Mouse (Mus musculus): Measurements from ENCODE around the gene Ppp1r9b. TPM values are rescaled to one million over a fixed set of nuclear protein-coding genes. Genes with fewer than 3 reads are reported as not detected.
A peak's percentile ranks its signal among the peaks of the same experiment; 100 is the strongest.

Ppp1r9b gene
- polyA plus RNA-seq, 1 experiment = 14.6 TPM

- Histone ChIP-seq H3K4me1 (ENCODE audit: control insufficient read depth, insufficient read depth, low read length) (peaks cover 6% of the 10 kb centered on the region), H3K4me3 (ENCODE audit: control insufficient read depth, low read depth, low read length) (no peak overlapping the region), H3K36me3 (ENCODE audit: control insufficient read depth, insufficient read depth, low read length) (no peaks in the 10 kb centered on the region), H3K27me3 (ENCODE audit: control insufficient read depth, insufficient read depth, low read length) (no peaks in the 10 kb centered on the region), H3K27ac (ENCODE audit: control insufficient read depth, insufficient read depth, low read depth, low read length) (no peak overlapping the region)
- no peak for TF ChIP-seq CTCF (IDR thresholded peaks at IDR 0.05; ENCODE audit: control insufficient read depth, insufficient read depth, insufficient replicate concordance, low read depth, low read length)
- no peak for TF ChIP-seq POLR2A (IDR thresholded peaks at IDR 0.05; ENCODE audit: control insufficient read depth, low read depth, low read length)
These were observed 12.5 kb upstream of the Ppp1r9b start for GRCm38 (mm10) chr11:94978178-94978915.

DNA sequence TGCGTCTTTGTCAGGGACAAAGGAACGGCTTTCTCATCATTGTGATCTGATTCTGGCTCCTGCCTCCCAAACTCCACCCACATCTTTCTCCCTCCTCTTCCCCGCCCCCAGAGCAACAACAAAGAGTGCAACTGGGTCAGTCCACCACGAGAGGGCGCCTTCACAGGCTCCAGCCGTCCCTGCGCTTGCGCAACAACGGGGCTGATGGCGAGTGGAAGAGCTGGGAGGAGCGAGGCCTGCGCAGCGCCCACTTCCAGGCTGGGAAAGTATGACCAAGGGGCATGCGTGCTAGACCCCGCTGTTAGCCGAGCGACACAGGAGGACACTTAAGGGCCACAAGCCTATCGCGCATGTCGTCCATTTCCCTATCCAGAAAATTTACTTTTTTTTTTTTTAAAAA is 11.9 kb upstream of the Ppp1r9b start:
- peak overlapping the region; percentile 44; the same call in 1 of the 2 replicates for H3K4me3 ChIP-seq (ENCODE audit: control insufficient read depth, low read depth, low read length)
- no peaks in the 10 kb centered on the region for H3K27me3 ChIP-seq (ENCODE audit: control insufficient read depth, insufficient read depth, low read length)
- H3K4me1 ChIP-seq (ENCODE audit: control insufficient read depth, insufficient read depth, low read length) = peaks cover 6% of the 10 kb centered on the region
- H3K36me3 ChIP-seq (ENCODE audit: control insufficient read depth, insufficient read depth, low read length) = no peaks in the 10 kb centered on the region
- peak; percentile 98 for TF ChIP-seq CTCF (IDR thresholded peaks at IDR 0.05; ENCODE audit: control insufficient read depth, insufficient read depth, insufficient replicate concordance, low read depth, low read length)
- TF ChIP-seq POLR2A (IDR thresholded peaks at IDR 0.05; ENCODE audit: control insufficient read depth, low read depth, low read length) = peak; percentile 58; the same call in 1 of the 2 replicates
- no peak overlapping the region for H3K27ac ChIP-seq (ENCODE audit: control insufficient read depth, insufficient read depth, low read depth, low read length)

GRCm38 (mm10) chr11:94979462-94980179 is 11.2 kb upstream of the Ppp1r9b start:
- Histone ChIP-seq H3K27ac (ENCODE audit: control insufficient read depth, insufficient read depth, low read depth, low read length) (no peak overlapping the region), H3K27me3 (ENCODE audit: control insufficient read depth, insufficient read depth, low read length) (no peaks in the 10 kb centered on the region), H3K36me3 (ENCODE audit: control insufficient read depth, insufficient read depth, low read length) (no peaks in the 10 kb centered on the region), H3K4me1 (ENCODE audit: control insufficient read depth, insufficient read depth, low read length) (peaks cover 6% of the 10 kb centered on the region), H3K4me3 (ENCODE audit: control insufficient read depth, low read depth, low read length) (no peak overlapping the region)
- TF ChIP-seq POLR2A (IDR thresholded peaks at IDR 0.05; ENCODE audit: control insufficient read depth, low read depth, low read length) = no peak
- TF ChIP-seq CTCF (IDR thresholded peaks at IDR 0.05; ENCODE audit: control insufficient read depth, insufficient read depth, insufficient replicate concordance, low read depth, low read length) = no peak

DNA sequence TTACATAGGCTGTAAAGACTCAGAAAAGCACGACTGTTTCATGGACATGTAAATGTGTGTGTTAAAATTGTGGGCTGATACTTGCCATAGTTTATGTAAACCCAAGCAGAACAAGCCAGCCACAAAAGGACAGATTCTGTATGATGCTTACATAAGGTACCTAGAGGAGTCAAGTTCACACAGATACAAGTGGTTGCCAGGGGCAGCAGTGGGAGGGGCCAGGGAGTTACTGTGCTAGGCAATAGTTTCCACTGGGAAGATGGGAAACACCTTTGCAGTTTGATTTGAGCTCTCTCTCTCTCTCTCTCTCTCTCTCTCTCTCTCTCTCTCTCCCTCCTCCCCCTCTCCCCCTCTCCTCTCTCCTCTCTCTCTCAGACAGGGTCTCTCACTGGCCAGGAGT is 5.7 kb upstream of the Ppp1r9b start:
- H3K4me1 ChIP-seq (ENCODE audit: control insufficient read depth, insufficient read depth, low read length) = peaks cover 19% of the 10 kb centered on the region
- H3K36me3 ChIP-seq (ENCODE audit: control insufficient read depth, insufficient read depth, low read length) = no peaks in the 10 kb centered on the region
- no peak for TF ChIP-seq CTCF (IDR thresholded peaks at IDR 0.05; ENCODE audit: control insufficient read depth, insufficient read depth, insufficient replicate concordance, low read depth, low read length)
- no peak for TF ChIP-seq POLR2A (IDR thresholded peaks at IDR 0.05; ENCODE audit: control insufficient read depth, low read depth, low read length)
- no peak overlapping the region for H3K4me3 ChIP-seq (ENCODE audit: control insufficient read depth, low read depth, low read length)
- H3K27ac ChIP-seq (ENCODE audit: control insufficient read depth, insufficient read depth, low read depth, low read length) = no peak overlapping the region
- H3K27me3 ChIP-seq (ENCODE audit: control insufficient read depth, insufficient read depth, low read length) = no peaks in the 10 kb centered on the region

GRCm38 (mm10) chr11:94985822-94986221 is 5.0 kb upstream of the Ppp1r9b start:
- H3K27ac ChIP-seq (ENCODE audit: control insufficient read depth, insufficient read depth, low read depth, low read length) = no peak overlapping the region
- no peaks in the 10 kb centered on the region for H3K27me3 ChIP-seq (ENCODE audit: control insufficient read depth, insufficient read depth, low read length)
- TF ChIP-seq CTCF (IDR thresholded peaks at IDR 0.05; ENCODE audit: control insufficient read depth, insufficient read depth, insufficient replicate concordance, low read depth, low read length) (no peak), POLR2A (IDR thresholded peaks at IDR 0.05; ENCODE audit: control insufficient read depth, low read depth, low read length) (no peak)
- H3K4me3 ChIP-seq (ENCODE audit: control insufficient read depth, low read depth, low read length) = no peak overlapping the region
- H3K36me3 ChIP-seq (ENCODE audit: control insufficient read depth, insufficient read depth, low read length) = no peaks in the 10 kb centered on the region
- peaks cover 23% of the 10 kb centered on the region for H3K4me1 ChIP-seq (ENCODE audit: control insufficient read depth, insufficient read depth, low read length)

DNA sequence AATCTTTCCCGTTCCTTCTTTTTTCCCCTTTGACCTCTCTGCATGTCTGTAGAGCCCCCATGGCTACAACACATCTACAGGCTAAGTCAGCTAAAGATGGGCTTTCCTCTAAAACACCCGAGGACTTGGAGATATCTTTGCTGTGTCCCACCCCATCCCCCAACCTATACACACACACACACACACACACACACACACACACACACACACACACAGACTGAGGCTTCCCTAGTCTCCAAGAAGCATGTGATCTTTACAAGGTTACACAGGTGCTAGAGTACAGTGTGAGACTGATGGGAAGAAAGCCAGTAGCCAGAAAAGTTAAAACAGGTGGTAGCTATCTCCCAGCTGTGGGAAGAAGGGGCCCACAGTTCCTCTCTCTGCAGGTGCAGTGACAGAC is 4.4 kb upstream of the Ppp1r9b start:
- Histone ChIP-seq H3K27ac (ENCODE audit: control insufficient read depth, insufficient read depth, low read depth, low read length) (no peak overlapping the region), H3K4me3 (ENCODE audit: control insufficient read depth, low read depth, low read length) (no peak overlapping the region), H3K27me3 (ENCODE audit: control insufficient read depth, insufficient read depth, low read length) (no peaks in the 10 kb centered on the region), H3K4me1 (ENCODE audit: control insufficient read depth, insufficient read depth, low read length) (peaks cover 23% of the 10 kb centered on the region), H3K36me3 (ENCODE audit: control insufficient read depth, insufficient read depth, low read length) (no peaks in the 10 kb centered on the region)
- TF ChIP-seq POLR2A (IDR thresholded peaks at IDR 0.05; ENCODE audit: control insufficient read depth, low read depth, low read length) = no peak
- TF ChIP-seq CTCF (IDR thresholded peaks at IDR 0.05; ENCODE audit: control insufficient read depth, insufficient read depth, insufficient replicate concordance, low read depth, low read length) = no peak

DNA sequence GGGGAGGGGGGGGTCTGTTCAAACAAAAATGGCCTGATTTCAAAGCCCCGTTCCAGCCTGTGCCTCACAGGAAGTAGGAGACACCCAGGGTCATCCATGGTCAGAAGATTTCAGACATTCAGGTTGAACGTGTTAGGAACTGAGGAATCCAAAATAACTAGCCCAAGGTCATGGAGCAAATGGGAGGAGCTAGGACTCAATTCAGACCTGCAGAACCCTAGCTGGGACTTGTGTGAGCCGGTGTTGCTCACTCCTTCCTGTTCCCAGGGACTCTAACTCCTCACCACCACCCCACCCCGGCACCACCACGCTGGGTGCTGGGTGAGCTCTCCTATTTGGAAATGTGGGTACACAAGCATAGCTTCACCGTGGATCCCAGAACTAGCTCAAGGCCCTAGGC is 3.5 kb upstream of the Ppp1r9b start:
- no peaks in the 10 kb centered on the region for H3K36me3 ChIP-seq (ENCODE audit: control insufficient read depth, insufficient read depth, low read length)
- TF ChIP-seq CTCF (IDR thresholded peaks at IDR 0.05; ENCODE audit: control insufficient read depth, insufficient read depth, insufficient replicate concordance, low read depth, low read length) = no peak
- TF ChIP-seq POLR2A (IDR thresholded peaks at IDR 0.05; ENCODE audit: control insufficient read depth, low read depth, low read length) = no peak
- H3K27me3 ChIP-seq (ENCODE audit: control insufficient read depth, insufficient read depth, low read length) = no peaks in the 10 kb centered on the region
- H3K4me1 ChIP-seq (ENCODE audit: control insufficient read depth, insufficient read depth, low read length) = peaks cover 25% of the 10 kb centered on the region
- H3K4me3 ChIP-seq (ENCODE audit: control insufficient read depth, low read depth, low read length) = no peak overlapping the region
- H3K27ac ChIP-seq (ENCODE audit: control insufficient read depth, insufficient read depth, low read depth, low read length) = 0 out of 2 replicates have a peak overlapping the region, but pooled peaks have one; percentile 33

Measured in testis, adult 2 months (tissue).